Mouse (Mus musculus): ENCODE results near the gene Dab1.

GRCm38 (mm10) chr4:104640617-104641016 lies 1021.5 kb downstream of the Dab1 start:
- TF ChIP-seq POLR2A (IDR thresholded peaks at IDR 0.05; ENCODE audit: borderline replicate concordance, control insufficient read depth, low read depth, low read length) (no peak), CTCF (IDR thresholded peaks at IDR 0.05; ENCODE audit: control insufficient read depth, insufficient read depth, low read length) (no peak)
